ENCODE assay signal across 23 mouse cellular contexts in the genomic region with DNA sequence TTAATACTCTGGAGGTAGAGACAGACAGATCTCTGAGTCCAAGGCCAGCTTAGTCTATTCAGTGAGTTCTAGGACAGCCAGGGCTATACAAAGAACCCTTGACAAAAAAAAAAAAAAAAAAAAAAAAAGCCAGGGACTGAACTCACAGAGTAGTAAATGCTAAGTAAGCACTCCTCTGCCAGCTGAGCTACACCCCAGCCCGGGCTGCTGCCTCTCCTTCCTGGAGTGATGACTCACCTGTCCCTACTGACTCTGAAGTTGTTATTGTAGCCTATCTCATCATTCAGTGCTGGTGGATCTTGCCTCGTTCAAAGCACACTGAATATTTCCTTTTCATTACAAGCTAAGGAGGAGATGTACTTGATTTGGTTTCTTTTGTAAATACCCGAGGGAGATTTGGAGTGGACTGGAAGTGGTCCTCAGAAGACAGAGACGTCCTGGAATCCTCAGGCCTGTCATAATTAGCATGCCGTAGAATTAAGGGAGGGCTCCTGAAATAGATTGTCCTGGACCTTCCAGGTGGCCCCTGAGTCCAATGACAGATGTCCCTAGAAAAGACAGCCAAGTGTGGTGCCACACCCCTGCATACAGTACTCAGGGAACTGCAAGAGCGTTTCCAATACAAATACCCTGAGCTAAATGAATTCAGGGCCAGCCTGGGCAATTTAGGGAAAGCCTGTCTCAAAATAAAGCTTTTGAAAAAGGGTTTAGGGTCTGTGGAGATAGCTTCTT. TPM values are rescaled to one million over a fixed set of nuclear protein-coding genes. Genes with fewer than 3 reads are reported as not detected.
DNase-seq lines count a peak whose midpoint lies in the region; ATAC-seq and TF ChIP-seq lines count a peak whose summit lies in the region.
"Had no signal": no experiment of that assay in that cellular context is flagged by ENCODE, and none has a peak within 500 bp of the region (broad histone marks: within the 10 kb centered on the region; RNA-seq: fewer than 3 reads in every experiment).

No protein-coding gene starts in this region.

- H3K79me2 ChIP-seq in MEL (ENCODE audit: control insufficient read depth, insufficient read depth, low read length, poor library complexity) = no peaks in the 10 kb centered on the region
- H3K79me2 ChIP-seq in myocyte (ENCODE audit: control insufficient read depth, insufficient read depth) = no peaks in the 10 kb centered on the region

- no peaks in the 10 kb centered on the region for H3K27me3 ChIP-seq in MEL (ENCODE audit: control insufficient read depth in 1 of 2, insufficient read depth in 2 of 2, low read length in 2 of 2)
- no peaks in the 10 kb centered on the region for H3K27me3 ChIP-seq in myocyte (ENCODE audit: control insufficient read depth, insufficient read depth, insufficient read length)
- H3K27me3 ChIP-seq: embryonic facial prominence, embryonic 13.5 days had no signal

- no peaks in the 10 kb centered on the region for H3K9me3 ChIP-seq in MEL (replicated peaks; ENCODE audit: insufficient read depth, low read length)
- H3K9me3 ChIP-seq: embryonic facial prominence, embryonic 13.5 days; heart, embryonic 10.5 days; hindbrain, embryonic 10.5 days; limb, embryonic 10.5 days; midbrain, embryonic 10.5 days; neural tube, embryonic 12.5 days had no signal

- peak overlapping the region; percentile 49 for H3K4me2 ChIP-seq in myocyte (ENCODE audit: low read depth)
- H3K4me2 ChIP-seq: embryonic facial prominence, embryonic 13.5 days; neural tube, embryonic 12.5 days had no signal

- no peak overlapping the region for H3K27ac ChIP-seq in MEL (ENCODE audit: control insufficient read depth, low read depth, low read length)
- H3K27ac ChIP-seq: embryonic facial prominence, embryonic 13.5 days; heart, embryonic 10.5 days; hindbrain, embryonic 10.5 days; left cerebral cortex, adult 2 months; limb, embryonic 10.5 days; macrophage; midbrain, embryonic 10.5 days; neural tube, embryonic 12.5 days had no signal

- no peak for TF ChIP-seq RAD21 in MEL (IDR thresholded peaks at IDR 0.05; ENCODE audit: low read depth, low read length)

- TF ChIP-seq EP300 in MEL (IDR thresholded peaks at IDR 0.05; ENCODE audit: low read depth in 1 of 2, low read length in 2 of 2) = no peak

- H3K4me3 ChIP-seq in MEL (ENCODE audit: control insufficient read depth in 1 of 2, insufficient read depth in 1 of 2, low read depth in 2 of 2, low read length in 2 of 2) = no peak overlapping the region
- H3K4me3 ChIP-seq in myocyte = no peak overlapping the region
- H3K4me3 ChIP-seq: embryonic facial prominence, embryonic 13.5 days; heart, embryonic 10.5 days; hindbrain, embryonic 10.5 days; left cerebral cortex, adult 2 months; limb, embryonic 10.5 days; midbrain, embryonic 10.5 days; neural tube, embryonic 12.5 days had no signal

- H3ac ChIP-seq in myocyte (ENCODE audit: control insufficient read depth, insufficient read length) = no peak overlapping the region

- peak; percentile 65 to 74 for DNase-seq in adrenal gland, adult (ENCODE audit: inconsistent age in 2 of 2, low spot score in 1 of 2)
- no peak for DNase-seq in adrenal gland, postnatal 10 days
- peak; percentile 49 to 56 for DNase-seq in cerebellum, postnatal 25 days
- no peak for DNase-seq in cerebellum, adult 8-10 months
- DNase-seq in MEL (ENCODE audit: low read depth, low spot score) = peak; percentile 54
- no peak for DNase-seq in heart, adult 18-20 months
- DNase-seq: gastrocnemius, postnatal 36 days; kidney, adult 8-10 months; kidney, postnatal 25 days; lung, adult 2 months; right cerebral cortex, postnatal 4 days; thymus, postnatal 25 days had no signal

- no peak overlapping the region for H3K9ac ChIP-seq in MEL (ENCODE audit: control insufficient read depth, low read depth, low read length, poor library complexity, severe bottlenecking)
- H3K9ac ChIP-seq: embryonic facial prominence, embryonic 13.5 days; neural tube, embryonic 12.5 days had no signal

- H3K36me3 ChIP-seq in MEL (ENCODE audit: control insufficient read depth in 1 of 2, insufficient read depth in 2 of 2, low read length in 2 of 2) (no peaks in the 10 kb centered on the region), myocyte (ENCODE audit: control insufficient read depth, insufficient read depth) (no peaks in the 10 kb centered on the region)
- H3K36me3 ChIP-seq: embryonic facial prominence, embryonic 13.5 days; heart, embryonic 10.5 days; hindbrain, embryonic 10.5 days; limb, embryonic 10.5 days; midbrain, embryonic 10.5 days; neural tube, embryonic 12.5 days had no signal

- H3K4me1 ChIP-seq in MEL (ENCODE audit: control insufficient read depth in 1 of 2, insufficient read depth in 2 of 2, low read length in 2 of 2) = peaks cover 0 to 1% of the 10 kb centered on the region in 2 experiments; a peak in 1 of 4 replicates
- H3K4me1 ChIP-seq: neural tube, embryonic 12.5 days had no signal

- no peak for TF ChIP-seq CTCF in MEL (IDR thresholded peaks at IDR 0.05 in 2 of 3, conservative IDR thresholded peaks at IDR 0.05 in 1 of 3; ENCODE audit: control insufficient read depth in 1 of 3, insufficient read depth in 1 of 3, low read depth in 2 of 3, low read length in 3 of 3, poor library complexity in 1 of 3, severe bottlenecking in 1 of 3)

- no peak for TF ChIP-seq POLR2A in MEL (IDR thresholded peaks at IDR 0.05; ENCODE audit: control insufficient read depth in 1 of 2, insufficient read depth in 1 of 2, low read depth in 1 of 2, low read length in 2 of 2, poor library complexity in 1 of 2)
- TF ChIP-seq POLR2A in myocyte (IDR thresholded peaks at IDR 0.05; ENCODE audit: insufficient read length, low read depth) = no peak

- ATAC-seq in frontal cortex, adult (ENCODE audit: low TSS enrichment) = no peak
- ATAC-seq: forebrain, embryonic 14.5 days had no signal

TF ChIP-seq in MEL, 35 proteins besides CTCF, POLR2A, EP300 and RAD21:
- TF ChIP-seq ETS1 (IDR thresholded peaks at IDR 0.05; ENCODE audit: low read depth, low read length) (peak; percentile 35; the same call in 1 of the 2 replicates), TBP (IDR thresholded peaks at IDR 0.05; ENCODE audit: low read depth, low read length) (peak; percentile 61; the same call in 1 of the 2 replicates), POLR2AphosphoS2 (IDR thresholded peaks at IDR 0.05; ENCODE audit: low read length) (no peak), ZNF384 (IDR thresholded peaks at IDR 0.05; ENCODE audit: low read depth, low read length) (peak; percentile 54)

TF ChIP-seq in myocyte, 11 proteins besides CTCF, POLR2A, EP300 and RAD21:
- TF ChIP-seq REST (IDR thresholded peaks at IDR 0.05; ENCODE audit: insufficient read depth, insufficient read length) (no peak), E2F4 (IDR thresholded peaks at IDR 0.05; ENCODE audit: insufficient read depth) (no peak)

RNA-seq across cellular contexts. Expression of a gene that starts 6.2 kb away (rescaled TPM):
- 100 to 1,000 TPM in 1 of 2 experiments, 10 to 100 TPM in 1; 87.0 to 104 TPM for total RNA-seq in adrenal gland, postnatal 10 days (2021)
- 12.3 and 16.1 TPM in 2 replicates for total RNA-seq in MEL (2012; rRNA removed)
- polyA plus RNA-seq in MEL (2012; ENCODE audit: insufficient read depth in 1 of 2, insufficient read length in 2 of 2, low read depth in 1 of 2, low replicate concordance in 2 of 2, missing spikeins in 1 of 2) (10 to 100 TPM in 1 of 2 experiments, not detected in 1; 31.9 TPM), myocyte (2012; fragmentation: generic; extraction: Trizol) (42.5 TPM)
- total RNA-seq in heart, adult 18-20 months (2021) = 10 to 100 TPM; 46.5 to 49.3 TPM

RNA-seq across cellular contexts. Expression of a gene that starts 15.5 kb away (rescaled TPM):
- 10 to 100 TPM; 20.9 to 45.9 TPM for total RNA-seq in adrenal gland, postnatal 10 days (2021)
- total RNA-seq in MEL (2012; rRNA removed) = 16.7 and 22.4 TPM in 2 replicates
- polyA plus RNA-seq in MEL (2012; ENCODE audit: insufficient read depth in 1 of 2, insufficient read length in 2 of 2, low read depth in 1 of 2, low replicate concordance in 2 of 2, missing spikeins in 1 of 2) (10 to 100 TPM in 1 of 2 experiments, not detected in 1; 32.3 TPM), myocyte (2012; fragmentation: generic; extraction: Trizol) (51.1 TPM)
- total RNA-seq in heart, adult 18-20 months (2021) = 1 to 10 TPM; 5.5 to 8.3 TPM

Comparison
In these comparisons a context has a peak if more than half of its experiments do, and no peak if none do; other contexts are left out.
1. DNase-seq: peak in adrenal gland, adult (2 of 2), cerebellum, postnatal 25 days (2 of 2) and MEL (single experiment); none in adrenal gland, postnatal 10 days (single experiment), cerebellum, adult 8-10 months (single experiment) and heart, adult 18-20 months (0 of 2).